Mouse (Mus musculus) kidney, postnatal 0 days (tissue): Measurements from ENCODE around the gene Fam20a. TPM values are rescaled to one million over a fixed set of nuclear protein-coding genes. Genes with fewer than 3 reads are reported as not detected.

ENCODE experiments used
- ATAC-seq: fragments of 200-750 bp; cut with Nextera tagmentation; replicated peaks from 2 replicates; pipeline ENCODE4 v1.8.0; 2017; ENCODE audit warnings: low read depth, moderate number of reproducible peaks, moderate TSS enrichment, moderate library complexity; ENCODE audit not compliant: low FRiP score
- DNase-seq: peaks from one replicate; pipeline ENCODE4 v3.0.0-alpha.2; 2016; ENCODE audit warnings: low spot score
- H3K27ac ChIP-seq: fragments of 300-500 bp; sonication (generic); 2 replicates; pipeline ENCODE4 v1.5.1; 2014; ENCODE audit warnings: mild to moderate bottlenecking
- H3K27me3 ChIP-seq: fragments of 300-500 bp; sonication (generic); 2 replicates; pipeline ENCODE4 v1.6.1; 2014; ENCODE audit warnings: low read length, mixed read lengths; ENCODE audit not compliant: insufficient read depth
- H3K36me3 ChIP-seq: fragments of 300-500 bp; sonication (generic); 2 replicates; pipeline ENCODE4 v1.6.1; 2014; ENCODE audit warnings: low read length, mixed read lengths; ENCODE audit not compliant: insufficient read depth
- H3K4me1 ChIP-seq: fragments of 300-500 bp; sonication (generic); replicated peaks from 2 replicates; pipeline ENCODE4 v1.6.1; 2014; ENCODE audit warnings: antibody characterized with exemption, low read length, mixed read lengths; ENCODE audit not compliant: insufficient read depth
- H3K4me2 ChIP-seq: fragments of 300-500 bp; sonication (generic); 2 replicates; pipeline ENCODE4 v1.6.1; 2014; ENCODE audit warnings: mild to moderate bottlenecking, low read length, moderate library complexity, mixed read lengths
- H3K4me3 ChIP-seq: fragments of 300-500 bp; sonication (generic); replicated peaks from 2 replicates; pipeline ENCODE4 v1.5.1; 2014; ENCODE audit warnings: low read depth, low read length
- H3K9ac ChIP-seq: fragments of 300-500 bp; sonication (generic); 2 replicates; pipeline ENCODE4 v1.6.1; 2014; ENCODE audit warnings: low read depth, low read length
- H3K9me3 ChIP-seq: fragments of 300-500 bp; sonication (generic); replicated peaks from 2 replicates; pipeline ENCODE4 v1.6.1; 2016; ENCODE audit warnings: low read length, inconsistent platforms, mixed read lengths
- CTCF ChIP-seq: IDR thresholded peaks from 2 replicates; pipeline ENCODE4 v1.5.1; 2016; ENCODE audit warnings: antibody characterized with exemption, low read depth, mild to moderate bottlenecking, moderate library complexity
- WGBS: fragments of 180-500 bp; shearing (Covaris S2); extraction: QIAGEN DNeasy Blood & Tissue Kit; methylation state at CpG from one replicate; pipeline ENCODE4 v1.1.7; 2014; 5-methylcytosine and 5-hydroxymethylcytosine counted together
- polyA plus RNA-seq: library from polyadenylated mRNA; unstranded; fragments of >200 nt; fragmentation: Nextera tagmentation; extraction: Ambion mirVana; gene quantifications from 2 replicates; pipeline ENCODE4 v1.2.1, GENCODE M21; 2015

Fam20a gene
- polyA plus RNA-seq, 1 experiment from 2014 or later, result 5.8 TPM

GRCm38 (mm10) chr11:109703845-109704244 is 18.2 kb downstream of the Fam20a start:
- ATAC-seq (no peak), DNase-seq (peak; percentile 46)
- Histone ChIP-seq H3K36me3 (no peaks in the 10 kb centered on the region), H3K9me3 (no peaks in the 10 kb centered on the region), H3K4me3 (no peak overlapping the region), H3K27me3 (no peaks in the 10 kb centered on the region), H3K4me1 (peaks cover 15% of the 10 kb centered on the region; the same call in 1 of the 2 replicates), H3K4me2 (no peak overlapping the region), H3K9ac (no peak overlapping the region), H3K27ac (0 out of 2 replicates have a peak overlapping the region, but pooled peaks have one; percentile 19)
- 16% methylated on average over 9 of the region's 9 CpGs for WGBS
- TF ChIP-seq CTCF, result no peak

GRCm38 (mm10) chr11:109702031-109702815 is 19.9 kb downstream of the Fam20a start:
- no peak for TF ChIP-seq CTCF
- DNase-seq (no peak), ATAC-seq (peak; percentile 43)
- H3K4me2 ChIP-seq, result no peak overlapping the region
- peaks cover 15% of the 10 kb centered on the region; the same call in 1 of the 2 replicates for H3K4me1 ChIP-seq
- no peaks in the 10 kb centered on the region for H3K36me3 ChIP-seq
- H3K9me3 ChIP-seq, result no peaks in the 10 kb centered on the region
- WGBS, result 46% methylated on average over 10 of the region's 10 CpGs
- no peaks in the 10 kb centered on the region for H3K27me3 ChIP-seq
- H3K9ac ChIP-seq, result no peak overlapping the region
- no peak overlapping the region for H3K4me3 ChIP-seq
- H3K27ac ChIP-seq, result peak overlapping the region; percentile 60; the same call in 1 of the 2 replicates

- H3K36me3 ChIP-seq, result no peaks in the 10 kb centered on the region
- H3K9me3 ChIP-seq, result no peaks in the 10 kb centered on the region
- peaks cover 15% of the 10 kb centered on the region; the same call in 1 of the 2 replicates for H3K4me1 ChIP-seq
- TF ChIP-seq CTCF, result no peak
- WGBS, result 33% methylated on average over 6 of the region's 6 CpGs
- DNase-seq (peak; percentile 47), ATAC-seq (peak; percentile 53; the same call in 1 of the 2 replicates)
- H3K27me3 ChIP-seq, result no peaks in the 10 kb centered on the region
- H3K27ac ChIP-seq, result no peak overlapping the region
- H3K4me2 ChIP-seq, result no peak overlapping the region
- no peak overlapping the region for H3K4me3 ChIP-seq
- no peak overlapping the region for H3K9ac ChIP-seq
Measured at GRCm38 (mm10) chr11:109700761-109701160, 21.3 kb downstream of the Fam20a start.

- Histone ChIP-seq H3K4me3 (no peak overlapping the region), H3K27me3 (no peaks in the 10 kb centered on the region), H3K27ac (no peak overlapping the region), H3K4me2 (no peak overlapping the region), H3K4me1 (peaks cover 15% of the 10 kb centered on the region; the same call in 1 of the 2 replicates), H3K36me3 (no peaks in the 10 kb centered on the region), H3K9me3 (no peaks in the 10 kb centered on the region), H3K9ac (no peak overlapping the region)
- ATAC-seq, result no peak
- 80% methylated on average over 2 of the region's 2 CpGs for WGBS
- DNase-seq, result no peak
- TF ChIP-seq CTCF, result 0 out of 2 replicates have a peak, but pooled peaks have one; percentile 10
Measured at GRCm38 (mm10) chr11:109699784-109700183, 22.3 kb downstream of the Fam20a start.

- H3K4me1 ChIP-seq, result 0 out of 2 replicates have a peak, but pooled peaks cover 6% of the 10 kb centered on the region
- no peak overlapping the region for H3K4me2 ChIP-seq
- DNase-seq, result no peak
- H3K36me3 ChIP-seq, result no peaks in the 10 kb centered on the region
- no peak for TF ChIP-seq CTCF
- no peaks in the 10 kb centered on the region for H3K27me3 ChIP-seq
- ATAC-seq, result no peak
- no peak overlapping the region for H3K4me3 ChIP-seq
- no peaks in the 10 kb centered on the region for H3K9me3 ChIP-seq
- WGBS, result 83% methylated on average over 10 of the region's 10 CpGs
- no peak overlapping the region for H3K27ac ChIP-seq
- H3K9ac ChIP-seq, result no peak overlapping the region
Measured at GRCm38 (mm10) chr11:109698740-109699139, 23.3 kb downstream of the Fam20a start.

GRCm38 (mm10) chr11:109697089-109697643 is 24.9 kb downstream of the Fam20a start:
- Histone ChIP-seq H3K9ac (no peak overlapping the region), H3K4me2 (no peak overlapping the region), H3K27ac (no peak overlapping the region), H3K4me3 (no peak overlapping the region), H3K36me3 (no peaks in the 10 kb centered on the region), H3K9me3 (no peaks in the 10 kb centered on the region), H3K27me3 (no peaks in the 10 kb centered on the region), H3K4me1 (0 out of 2 replicates have a peak, but pooled peaks cover 3% of the 10 kb centered on the region)
- DNase-seq, result no peak
- 90% methylated on average over 5 of the region's 5 CpGs for WGBS
- no peak for TF ChIP-seq CTCF
- ATAC-seq, result no peak
